Mouse (Mus musculus) lung, postnatal 0 days (tissue): ENCODE measurements around the gene Ap3b2.

ENCODE experiments used
- CTCF ChIP-seq: IDR thresholded peaks from 2 replicates; pipeline ENCODE4 v1.5.1; 2016; ENCODE audit warnings: antibody characterized with exemption, mild to moderate bottlenecking
- EP300 ChIP-seq: IDR thresholded peaks from 2 replicates; pipeline ENCODE4 v1.6.1; 2016; ENCODE audit warnings: antibody characterized with exemption, mild to moderate bottlenecking, control low read depth

DNA sequence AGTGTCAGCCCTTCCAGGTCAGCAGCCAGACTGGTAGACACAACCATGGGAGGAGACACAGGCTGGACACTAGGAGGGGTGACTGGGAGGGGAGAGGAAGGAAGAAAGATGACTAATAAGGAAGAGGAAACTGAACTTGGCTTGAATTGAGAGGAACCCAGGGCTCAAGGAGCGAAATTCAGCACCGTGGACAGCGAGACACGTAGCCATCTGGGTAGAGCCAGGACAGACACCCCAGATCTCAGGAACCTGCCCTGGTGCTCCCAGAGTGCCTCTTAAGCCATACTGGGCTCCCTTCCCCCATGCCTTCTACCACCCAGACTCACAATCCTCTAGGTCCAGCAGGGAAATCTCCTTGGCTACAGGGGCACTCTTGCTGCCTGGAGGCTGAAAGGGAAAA, 29.6 kb downstream of the Ap3b2 start:
- TF ChIP-seq CTCF = no peak
- TF ChIP-seq EP300 = no peak
